Mouse (Mus musculus): ENCODE measurements at regions not wholly inside any gene's neighbourhood (a gene's known extent, or its start where the extent isn't known, plus 50 kb on each side); places are given as distances from the start of the nearest gene placed in this dataset.

- Histone ChIP-seq H3K27ac (replicated peaks) (no peak overlapping the region), H3K27me3 (no peaks in the 10 kb centered on the region), H3K4me2 (no peak overlapping the region), H3K9me3 (no peaks in the 10 kb centered on the region), H3K4me1 (replicated peaks) (peaks cover 20% of the 10 kb centered on the region), H3K4me3 (no peak overlapping the region), H3K9ac (no peak overlapping the region), H3K36me3 (no peaks in the 10 kb centered on the region)
- no peak for ATAC-seq (ENCODE audit: low FRiP score, low read depth)
- 70% methylated on average over 10 of the region's 10 CpGs for WGBS
Measured at GRCm38 (mm10) chr11:113107966-113108699, 326.1 kb downstream of the Sox9 start.

DNA sequence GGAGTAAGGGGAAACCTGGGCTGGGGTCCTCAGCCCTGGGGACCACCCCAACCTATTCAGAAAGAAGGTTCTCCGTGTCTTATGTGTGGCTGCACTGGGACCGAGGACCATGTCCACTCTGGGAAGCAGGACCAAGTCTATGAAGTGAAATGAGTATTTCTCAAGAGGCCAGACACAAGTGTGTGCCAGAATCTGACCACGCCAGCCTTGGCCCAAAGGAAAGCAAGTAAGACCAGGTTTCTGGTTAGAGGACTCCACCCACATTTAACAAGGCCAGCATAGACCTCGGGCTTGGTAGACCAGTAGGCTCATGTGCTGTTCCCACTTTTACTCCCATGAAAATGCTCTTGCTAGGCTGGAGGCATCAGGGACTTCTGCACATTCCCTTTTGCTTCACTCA is 327.1 kb downstream of the Sox9 start:
- H3K4me1 ChIP-seq (replicated peaks), result peaks cover 17% of the 10 kb centered on the region
- WGBS, result 95% methylated on average over 4 of the region's 4 CpGs
- H3K9ac ChIP-seq, result no peak overlapping the region
- H3K27me3 ChIP-seq, result no peaks in the 10 kb centered on the region
- H3K9me3 ChIP-seq, result no peaks in the 10 kb centered on the region
- H3K36me3 ChIP-seq, result no peaks in the 10 kb centered on the region
- no peak for ATAC-seq (ENCODE audit: low FRiP score, low read depth)
- H3K27ac ChIP-seq (replicated peaks), result no peak overlapping the region
- H3K4me2 ChIP-seq, result no peak overlapping the region
- H3K4me3 ChIP-seq, result no peak overlapping the region

DNA sequence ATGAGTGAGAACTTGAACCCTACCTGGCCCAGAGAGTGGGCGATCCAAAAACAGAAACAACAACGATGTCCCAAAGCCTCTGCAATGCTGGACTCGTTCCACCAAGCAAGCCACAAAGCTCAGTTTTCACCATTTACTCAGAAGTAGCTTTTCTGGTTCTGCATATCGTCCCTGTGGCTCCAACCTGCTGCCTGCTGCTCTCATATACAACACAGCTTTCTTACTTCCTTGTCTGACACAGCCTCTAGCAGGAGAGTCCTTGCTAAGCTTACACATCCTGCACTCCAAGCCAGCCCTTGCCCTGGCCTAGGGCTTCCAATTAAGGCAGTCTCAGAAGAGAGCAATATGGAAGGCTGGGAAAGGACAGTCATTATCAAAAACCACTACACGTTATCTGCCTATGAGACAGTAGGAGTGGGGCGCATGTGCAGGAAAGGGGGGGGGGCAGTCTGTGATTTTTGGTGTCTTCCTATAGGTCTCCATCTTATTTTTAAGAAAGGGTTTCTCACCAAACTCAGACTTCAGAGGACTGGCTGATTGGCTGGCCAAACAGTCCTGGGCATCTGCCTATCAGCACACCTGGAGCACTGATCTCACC is 331.3 kb downstream of the Sox9 start:
- Histone ChIP-seq H3K4me2 (no peak overlapping the region), H3K27ac (replicated peaks) (no peak overlapping the region), H3K9ac (no peak overlapping the region), H3K4me3 (no peak overlapping the region), H3K4me1 (replicated peaks) (no peaks in the 10 kb centered on the region), H3K9me3 (no peaks in the 10 kb centered on the region), H3K36me3 (no peaks in the 10 kb centered on the region), H3K27me3 (no peaks in the 10 kb centered on the region)
- WGBS, result 82% methylated on average over 6 of the region's 6 CpGs
- no peak for ATAC-seq (ENCODE audit: low FRiP score, low read depth)

GRCm38 (mm10) chr11:113117179-113117898 is 335.3 kb downstream of the Sox9 start:
- no peak overlapping the region for H3K4me2 ChIP-seq
- WGBS, result 79% methylated on average over 9 of the region's 9 CpGs
- H3K36me3 ChIP-seq, result no peaks in the 10 kb centered on the region
- no peak overlapping the region for H3K27ac ChIP-seq (replicated peaks)
- no peak overlapping the region for H3K4me3 ChIP-seq
- H3K9me3 ChIP-seq, result no peaks in the 10 kb centered on the region
- H3K9ac ChIP-seq, result no peak overlapping the region
- ATAC-seq (ENCODE audit: low FRiP score, low read depth), result no peak
- peaks cover 19% of the 10 kb centered on the region for H3K4me1 ChIP-seq (replicated peaks)
- H3K27me3 ChIP-seq, result no peaks in the 10 kb centered on the region

DNA sequence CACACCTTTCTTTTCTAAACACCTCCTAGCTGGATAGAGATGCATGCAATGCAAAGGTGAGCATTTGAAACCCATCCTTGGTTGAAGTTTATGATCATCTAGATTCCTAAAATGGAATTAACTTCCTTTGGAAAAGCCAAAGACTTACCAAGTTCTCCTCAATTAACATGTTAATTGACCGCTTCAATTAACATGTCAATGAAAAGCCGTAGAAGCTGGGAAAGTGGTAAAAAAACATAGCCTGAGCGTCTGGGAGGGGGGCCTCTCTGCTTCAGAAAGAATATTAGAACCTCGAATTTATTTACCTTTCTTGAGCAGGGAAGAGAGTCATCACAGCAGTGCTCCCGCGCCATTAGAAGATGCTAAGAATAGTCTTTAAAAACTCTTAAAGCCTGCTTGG is 338.5 kb downstream of the Sox9 start:
- Histone ChIP-seq H3K27ac (replicated peaks) (0 out of 2 replicates have a peak overlapping the region, but pooled peaks have one; percentile 4), H3K4me3 (no peak overlapping the region), H3K36me3 (no peaks in the 10 kb centered on the region), H3K27me3 (no peaks in the 10 kb centered on the region), H3K9me3 (no peaks in the 10 kb centered on the region), H3K4me2 (no peak overlapping the region), H3K4me1 (replicated peaks) (peaks cover 22% of the 10 kb centered on the region), H3K9ac (no peak overlapping the region)
- WGBS, result 26% methylated on average over 6 of the region's 6 CpGs
- no peak for ATAC-seq (ENCODE audit: low FRiP score, low read depth)

GRCm38 (mm10) chr11:113121307-113121706 is 339.3 kb downstream of the Sox9 start:
- no peak overlapping the region for H3K4me3 ChIP-seq
- H3K36me3 ChIP-seq, result no peaks in the 10 kb centered on the region
- H3K27ac ChIP-seq (replicated peaks), result 0 out of 2 replicates have a peak overlapping the region, but pooled peaks have one; percentile 4
- 33% methylated on average over 12 of the region's 12 CpGs for WGBS
- H3K4me2 ChIP-seq, result no peak overlapping the region
- ATAC-seq (ENCODE audit: low FRiP score, low read depth), result no peak; the same call in 1 of the 2 replicates
- H3K27me3 ChIP-seq, result no peaks in the 10 kb centered on the region
- peaks cover 25% of the 10 kb centered on the region for H3K4me1 ChIP-seq (replicated peaks)
- no peaks in the 10 kb centered on the region for H3K9me3 ChIP-seq
- H3K9ac ChIP-seq, result no peak overlapping the region

- Histone ChIP-seq H3K9me3 (no peaks in the 10 kb centered on the region), H3K4me3 (no peak overlapping the region), H3K36me3 (no peaks in the 10 kb centered on the region), H3K4me1 (replicated peaks) (peaks cover 27% of the 10 kb centered on the region), H3K27ac (replicated peaks) (0 out of 2 replicates have a peak overlapping the region, but pooled peaks have one; percentile 22), H3K4me2 (no peak overlapping the region), H3K27me3 (no peaks in the 10 kb centered on the region), H3K9ac (no peak overlapping the region)
- no peak for ATAC-seq (ENCODE audit: low FRiP score, low read depth)
- WGBS, result 58% methylated on average over 9 of the region's 9 CpGs
Measured at GRCm38 (mm10) chr11:113122137-113122536, 340.1 kb downstream of the Sox9 start.

DNA sequence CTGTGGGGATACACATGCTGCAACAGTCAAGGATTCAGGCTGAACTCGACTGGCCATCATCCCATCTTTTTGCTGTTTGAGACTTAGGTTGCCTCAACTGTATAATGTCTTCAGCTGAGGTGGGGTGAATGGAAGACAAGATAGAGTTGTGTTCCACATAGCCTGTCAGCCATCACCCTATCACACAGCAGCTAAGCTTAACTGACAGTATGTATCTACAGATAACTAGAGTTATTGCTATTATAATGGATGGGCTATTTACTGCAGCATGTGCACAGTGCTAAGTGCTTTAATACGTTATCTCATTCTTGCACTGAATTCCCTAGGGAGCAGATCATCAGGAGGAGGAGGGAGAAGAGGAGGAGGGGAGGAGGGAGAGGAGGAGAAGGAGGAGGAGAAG is 340.9 kb downstream of the Sox9 start:
- Histone ChIP-seq H3K4me1 (replicated peaks) (peaks cover 27% of the 10 kb centered on the region), H3K4me2 (no peak overlapping the region), H3K27me3 (no peaks in the 10 kb centered on the region), H3K27ac (replicated peaks) (no peak overlapping the region), H3K9me3 (no peaks in the 10 kb centered on the region), H3K9ac (no peak overlapping the region), H3K36me3 (no peaks in the 10 kb centered on the region), H3K4me3 (no peak overlapping the region)
- 40% methylated on average over 2 of the region's 2 CpGs for WGBS
- peak; percentile 48; the same call in 1 of the 2 replicates for ATAC-seq (ENCODE audit: low FRiP score, low read depth)

DNA sequence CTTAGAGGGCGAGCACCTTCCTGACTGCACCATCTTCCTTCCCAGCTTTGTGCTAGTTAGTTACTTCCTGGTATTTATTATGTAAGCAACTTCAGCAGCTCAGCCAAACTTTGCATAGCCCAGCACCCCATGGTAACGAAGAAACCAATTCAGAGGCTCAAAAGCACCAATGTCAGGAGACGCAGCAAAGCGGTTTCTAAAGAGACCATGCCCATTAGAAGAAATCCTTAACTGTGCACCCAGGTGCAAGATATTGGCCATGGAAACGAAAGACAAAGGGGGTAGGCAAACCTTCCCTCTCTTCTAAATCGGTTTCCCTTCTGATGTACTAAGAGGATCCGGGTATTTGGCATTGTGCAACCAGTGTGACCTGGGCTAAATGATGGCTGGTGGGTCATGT is 343.8 kb downstream of the Sox9 start:
- Histone ChIP-seq H3K9me3 (no peaks in the 10 kb centered on the region), H3K4me2 (no peak overlapping the region), H3K36me3 (no peaks in the 10 kb centered on the region), H3K4me1 (replicated peaks) (peaks cover 23% of the 10 kb centered on the region), H3K27ac (replicated peaks) (no peak overlapping the region), H3K27me3 (no peaks in the 10 kb centered on the region), H3K9ac (no peak overlapping the region), H3K4me3 (no peak overlapping the region)
- WGBS, result 75% methylated on average over 7 of the region's 7 CpGs
- no peak for ATAC-seq (ENCODE audit: low FRiP score, low read depth)

GRCm38 (mm10) chr11:113129192-113129591 is 347.2 kb downstream of the Sox9 start:
- H3K4me2 ChIP-seq, result no peak overlapping the region
- ATAC-seq (ENCODE audit: low FRiP score, low read depth), result no peak
- 64% methylated on average over 5 of the region's 5 CpGs for WGBS
- H3K27me3 ChIP-seq, result no peaks in the 10 kb centered on the region
- H3K36me3 ChIP-seq, result no peaks in the 10 kb centered on the region
- peaks cover 14% of the 10 kb centered on the region for H3K4me1 ChIP-seq (replicated peaks)
- no peak overlapping the region for H3K9ac ChIP-seq
- no peak overlapping the region for H3K27ac ChIP-seq (replicated peaks)
- H3K4me3 ChIP-seq, result no peak overlapping the region
- H3K9me3 ChIP-seq, result no peaks in the 10 kb centered on the region

- no peak overlapping the region for H3K9ac ChIP-seq
- WGBS, result 98% methylated on average over 7 of the region's 7 CpGs
- H3K27me3 ChIP-seq, result no peaks in the 10 kb centered on the region
- no peak overlapping the region for H3K4me2 ChIP-seq
- no peak overlapping the region for H3K4me3 ChIP-seq
- no peak for ATAC-seq (ENCODE audit: low FRiP score, low read depth)
- H3K27ac ChIP-seq (replicated peaks), result no peak overlapping the region
- no peaks in the 10 kb centered on the region for H3K9me3 ChIP-seq
- no peaks in the 10 kb centered on the region for H3K36me3 ChIP-seq
- peaks cover 14% of the 10 kb centered on the region for H3K4me1 ChIP-seq (replicated peaks)
Measured at GRCm38 (mm10) chr11:113129975-113130374, 348.0 kb downstream of the Sox9 start.
